Mouse (Mus musculus) fat pad, adult 2 months (tissue): ENCODE data around the gene Slc35f4.
"Not testable (repeated sequence)": the region's sequence is repeated elsewhere in the genome, so short reads cannot be mapped to it uniquely, and the experiment has no call there.

Source experiments
- DNase-seq: peaks from one replicate; pipeline ENCODE4 v3.0.0-alpha.2; 2011; ENCODE audit warnings: low read depth, low spot score; ENCODE audit errors: extremely low read depth

The Slc35f4 gene

GRCm38 (mm10) chr14:49283784-49284655, 241.8 kb downstream of the Slc35f4 start:
- DNase-seq: no peak

- DNase-seq: no peak
These were observed 247.0 kb downstream of the Slc35f4 start for GRCm38 (mm10) chr14:49278880-49279279.

DNA sequence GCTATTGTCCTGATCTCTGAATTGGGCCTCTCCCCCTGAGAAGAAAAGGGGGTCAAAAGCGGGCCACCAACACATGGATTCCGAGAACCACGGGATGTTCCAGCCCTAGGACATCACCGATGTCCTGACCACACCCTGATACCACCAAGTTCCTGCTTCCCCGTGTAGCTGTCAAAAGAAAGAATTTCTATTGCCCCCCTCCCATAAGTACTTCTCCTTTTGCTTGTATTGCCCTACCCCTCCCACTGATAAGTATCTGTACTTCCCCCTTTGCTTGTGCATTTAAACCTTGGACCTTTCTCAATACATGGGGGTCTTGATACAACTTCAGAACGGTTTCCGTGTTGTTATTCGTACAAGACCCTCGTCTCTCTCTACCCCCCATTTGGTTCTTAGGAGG, 247.4 kb downstream of the Slc35f4 start:
- not testable (repeated sequence) for DNase-seq

- no peak for DNase-seq
These were observed 248.2 kb downstream of the Slc35f4 start for GRCm38 (mm10) chr14:49277642-49278041.

DNA sequence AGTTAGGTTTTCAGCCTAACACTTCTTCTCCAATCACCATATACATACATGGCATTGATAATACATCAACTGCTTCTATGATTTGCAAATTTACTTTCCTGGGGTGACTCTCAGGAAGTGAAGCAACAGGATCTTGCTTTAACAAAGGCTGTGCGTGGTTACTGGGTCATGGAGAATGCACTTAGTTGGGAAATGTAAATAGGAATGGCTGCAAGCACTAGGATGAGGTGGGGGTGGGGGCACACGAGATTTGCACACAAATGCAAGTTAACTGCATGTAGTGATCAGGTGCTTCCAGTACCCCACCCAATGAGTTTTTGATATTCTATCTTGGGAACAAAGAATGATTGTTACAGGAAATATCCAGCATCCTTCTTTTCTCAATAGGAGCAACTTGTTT, 250.5 kb downstream of the Slc35f4 start:
- DNase-seq: no peak

- no peak for DNase-seq
These were observed 260.4 kb downstream of the Slc35f4 start for GRCm38 (mm10) chr14:49265286-49266002.
